Mouse (Mus musculus) olfactory bulb, adult 2 months (tissue): ENCODE measurements around the gene Atg14.

Experiments
- CTCF ChIP-seq: fragments of 200-500 bp; IDR thresholded peaks from 2 replicates; pipeline ENCODE4 v1.5.1; 2012; ENCODE audit warnings: low read depth, mild to moderate bottlenecking, low read length, moderate library complexity; ENCODE audit not compliant: insufficient read depth
- POLR2A ChIP-seq: fragments of 200-500 bp; IDR thresholded peaks from 2 replicates; pipeline ENCODE4 v1.6.1; 2012; ENCODE audit warnings: mild to moderate bottlenecking, low read depth, low read length, moderate library complexity; ENCODE audit not compliant: insufficient read depth

GRCm38 (mm10) chr14:47574721-47575120 lies 4.3 kb upstream of the Atg14 start:
- TF ChIP-seq CTCF, result no peak
- no peak for TF ChIP-seq POLR2A
